ENCODE assay signal across 8 mouse cellular contexts in the genomic region with DNA sequence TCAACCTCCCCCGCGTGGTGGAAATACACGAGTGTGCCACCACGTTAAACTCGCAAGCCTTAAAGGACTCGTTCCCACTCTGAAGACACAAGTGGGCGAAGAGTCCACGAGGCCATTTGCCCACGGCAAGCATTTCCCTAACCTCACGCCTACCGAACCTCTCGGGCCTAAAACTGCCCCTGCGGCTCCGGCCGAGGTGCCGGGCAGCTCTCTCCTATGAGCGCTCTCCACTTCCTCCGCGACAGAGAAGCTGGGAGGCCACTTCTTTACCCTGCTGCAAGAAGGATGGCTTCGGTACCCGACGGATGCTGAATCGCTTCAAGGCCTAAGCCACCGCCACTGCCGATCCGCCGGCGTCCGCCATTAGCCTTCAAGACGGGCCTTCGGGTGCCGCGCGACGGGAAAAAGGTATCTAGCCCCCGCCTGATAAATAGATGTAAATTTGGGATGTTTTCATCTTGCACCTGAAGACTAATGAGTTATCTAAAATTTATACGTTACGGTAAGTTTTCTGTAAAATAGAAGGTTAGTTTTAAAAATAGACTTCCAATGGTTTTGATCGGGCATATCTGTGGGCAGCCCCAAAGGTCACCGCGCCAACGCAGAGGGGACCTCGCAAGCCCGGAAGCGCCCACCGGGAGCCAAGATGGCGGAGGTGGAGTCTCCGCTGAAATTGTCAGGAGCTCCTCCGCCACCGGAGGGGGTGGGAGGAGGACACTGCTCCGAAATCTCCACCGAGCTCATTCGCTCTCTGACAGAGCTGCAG. TPM values are rescaled to one million over a fixed set of nuclear protein-coding genes. Genes with fewer than 3 reads are reported as not detected.
A peak's percentile ranks its signal among the peaks of the same experiment; 100 is the strongest.
DNase-seq lines count a peak whose midpoint lies in the region; ATAC-seq and TF ChIP-seq lines count a peak whose summit lies in the region.

Gene Cog4, plus strand, starts transcription at position 196 of the 766 bp plus-strand sequence.
Gene Sf3b3, minus strand, starts transcription at position 383 of the 766 bp plus-strand sequence.

- no peaks in the 10 kb centered on the region for H3K27me3 ChIP-seq in CH12.LX (replicated peaks)
- no peaks in the 10 kb centered on the region for H3K27me3 ChIP-seq in forebrain, embryonic 12.5 days
- no peaks in the 10 kb centered on the region for H3K27me3 ChIP-seq in heart, postnatal 0 days (ENCODE audit: control insufficient read depth, insufficient read depth, low read length)
- H3K27me3 ChIP-seq in liver, embryonic 16.5 days (ENCODE audit: control insufficient read depth, insufficient read depth, low read depth, low read length): no peaks in the 10 kb centered on the region
- H3K27me3 ChIP-seq in neural tube, embryonic 13.5 days: no peaks in the 10 kb centered on the region
- no peaks in the 10 kb centered on the region for H3K27me3 ChIP-seq in testis, adult 2 months (ENCODE audit: control insufficient read depth, insufficient read depth, low read length)

- peaks cover 41 to 56% of the 10 kb centered on the region in 2 experiments for H3K36me3 ChIP-seq in CH12.LX (replicated peaks in 1 of 2; ENCODE audit: control insufficient read depth in 1 of 2, insufficient read depth in 1 of 2, low read length in 1 of 2)
- H3K36me3 ChIP-seq in forebrain, embryonic 12.5 days (replicated peaks): peaks cover 49% of the 10 kb centered on the region
- H3K36me3 ChIP-seq in heart, postnatal 0 days (replicated peaks; ENCODE audit: control insufficient read depth, insufficient read depth, low read length): peaks cover 49% of the 10 kb centered on the region
- H3K36me3 ChIP-seq in liver, embryonic 16.5 days (ENCODE audit: control insufficient read depth, insufficient read depth): peaks cover 38% of the 10 kb centered on the region
- peaks cover 52% of the 10 kb centered on the region for H3K36me3 ChIP-seq in neural tube, embryonic 13.5 days
- H3K36me3 ChIP-seq in testis, adult 2 months (ENCODE audit: control insufficient read depth, insufficient read depth, low read length): peaks cover 9% of the 10 kb centered on the region

- in situ Hi-C loops in CH12.LX (cut with MboI; ENCODE audit: low pct_ligation_motif_present, low pct_unique_long_range_greater_than_20kb, low sequenced_read_pairs): loop anchor here (10.0 to 25.0 kb wide), 3 partner anchors 92 to 441 kb away; no protein-coding TSS in a partner anchor

- H3K9ac ChIP-seq in CH12.LX (ENCODE audit: insufficient read depth, low read depth): peak within 1 kb of the TSS; percentile 97
- H3K9ac ChIP-seq in forebrain, embryonic 12.5 days: peak within 1 kb of the TSS; percentile 83
- H3K9ac ChIP-seq in heart, postnatal 0 days (replicated peaks; ENCODE audit: low read depth, low read length): peak within 1 kb of the TSS; percentile 78
- H3K9ac ChIP-seq in liver, embryonic 16.5 days (ENCODE audit: low read depth, low read length): peak within 1 kb of the TSS; percentile 90
- peak within 1 kb of the TSS; percentile 97 for H3K9ac ChIP-seq in neural tube, embryonic 13.5 days

- peak; percentile 96 for TF ChIP-seq POLR2A in CH12.LX (IDR thresholded peaks at IDR 0.05; ENCODE audit: low read depth, low read length)
- peak; percentile 80 for TF ChIP-seq POLR2A in testis, adult 2 months (IDR thresholded peaks at IDR 0.05; ENCODE audit: control insufficient read depth, low read depth, low read length)

- H3K4me1 ChIP-seq in CH12.LX (ENCODE audit: control insufficient read depth in 1 of 2, insufficient read depth in 2 of 2): peaks cover 3 to 49% of the 10 kb centered on the region in 2 experiments
- H3K4me1 ChIP-seq in forebrain, embryonic 12.5 days: peaks cover 19% of the 10 kb centered on the region
- peaks cover 18% of the 10 kb centered on the region for H3K4me1 ChIP-seq in heart, postnatal 0 days (ENCODE audit: control insufficient read depth, insufficient read depth)
- peaks cover 17% of the 10 kb centered on the region for H3K4me1 ChIP-seq in liver, embryonic 16.5 days (ENCODE audit: control insufficient read depth, low read depth, low read length)
- peaks cover 33% of the 10 kb centered on the region for H3K4me1 ChIP-seq in neural tube, embryonic 13.5 days (replicated peaks)
- H3K4me1 ChIP-seq in testis, adult 2 months (ENCODE audit: control insufficient read depth, insufficient read depth, low read length): no peaks in the 10 kb centered on the region; the same call in 1 of the 2 replicates

- DNase-seq in CH12.LX (ENCODE audit: extremely low read depth): peak; percentile 86
- peak; percentile 84 for DNase-seq in c-Kit-positive CD71-positive TER-119-negative erythroid progenitor cells, embryonic 14.5 days (ENCODE audit: low read depth)
- peak; percentile 85 for DNase-seq in heart, postnatal 0 days (ENCODE audit: low spot score)
- peak; percentile 86 to 92 for DNase-seq in kidney, postnatal 4 days

- H3K27ac ChIP-seq in CH12.LX (ENCODE audit: insufficient read depth, low read depth): peak within 1 kb of the TSS; percentile 74
- peak within 1 kb of the TSS; percentile 93 for H3K27ac ChIP-seq in forebrain, embryonic 12.5 days
- peak within 1 kb of the TSS; percentile 85 for H3K27ac ChIP-seq in heart, postnatal 0 days (ENCODE audit: low read depth)
- peak within 1 kb of the TSS; percentile 89 for H3K27ac ChIP-seq in liver, embryonic 16.5 days (ENCODE audit: low read length)
- H3K27ac ChIP-seq in neural tube, embryonic 13.5 days (replicated peaks): peak within 1 kb of the TSS; percentile 94
- H3K27ac ChIP-seq in testis, adult 2 months (ENCODE audit: control insufficient read depth, insufficient read depth, low read depth, low read length): peak within 1 kb of the TSS; percentile 92

- TF ChIP-seq RAD21 in CH12.LX (IDR thresholded peaks at IDR 0.05; ENCODE audit: low read depth, low read length): no peak

- H3K9me3 ChIP-seq in CH12.LX (replicated peaks; ENCODE audit: low read length): no peaks in the 10 kb centered on the region
- H3K9me3 ChIP-seq in forebrain, embryonic 12.5 days: no peaks in the 10 kb centered on the region
- no peaks in the 10 kb centered on the region for H3K9me3 ChIP-seq in heart, postnatal 0 days (replicated peaks; ENCODE audit: control insufficient read depth, low read length)
- no peaks in the 10 kb centered on the region for H3K9me3 ChIP-seq in liver, embryonic 16.5 days (replicated peaks; ENCODE audit: control insufficient read depth, low read length)
- no peaks in the 10 kb centered on the region for H3K9me3 ChIP-seq in neural tube, embryonic 13.5 days

- dilution Hi-C loops in CH12.LX (cut with MboI; ENCODE audit: extremely low pct_ligation_motif_present, extremely low pct_unique_long_range_greater_than_20kb, low sequenced_read_pairs): no loop called here

- H3K4me3 ChIP-seq in CH12.LX (replicated peaks in 1 of 3; ENCODE audit: low read depth in 2 of 3, low read length in 2 of 3, poor library complexity in 1 of 3): peak within 1 kb of the TSS; percentile 88 to 99 (median 94)
- peak within 1 kb of the TSS; percentile 87 for H3K4me3 ChIP-seq in forebrain, embryonic 12.5 days (replicated peaks)
- H3K4me3 ChIP-seq in heart, postnatal 0 days (ENCODE audit: low read depth, low read length): peak within 1 kb of the TSS; percentile 65
- peak within 1 kb of the TSS; percentile 94 for H3K4me3 ChIP-seq in liver, embryonic 16.5 days (ENCODE audit: low read depth, low read length)
- peak within 1 kb of the TSS; percentile 96 for H3K4me3 ChIP-seq in neural tube, embryonic 13.5 days
- peak within 1 kb of the TSS; percentile 97 for H3K4me3 ChIP-seq in testis, adult 2 months (ENCODE audit: control insufficient read depth, low read depth, low read length)

- peak; percentile 94 for ATAC-seq in forebrain, embryonic 12.5 days (ENCODE audit: low FRiP score)
- ATAC-seq in heart, postnatal 0 days (ENCODE audit: insufficient read depth, low read depth): peak; percentile 87
- ATAC-seq in liver, embryonic 16.5 days (ENCODE audit: low read depth): peak; percentile 91
- ATAC-seq in neural tube, embryonic 13.5 days (ENCODE audit: low read depth): peak; percentile 94

- H3K79me2 ChIP-seq in CH12.LX (replicated peaks; ENCODE audit: control insufficient read depth, extremely low read depth, insufficient read depth, poor library complexity, severe bottlenecking): peaks cover 72% of the 10 kb centered on the region

- TF ChIP-seq EP300 in CH12.LX (IDR thresholded peaks at IDR 0.05; ENCODE audit: low read length): no peak
- peak; percentile 97 for TF ChIP-seq EP300 in heart, postnatal 0 days (IDR thresholded peaks at IDR 0.05; ENCODE audit: low read depth)

- H3K4me2 ChIP-seq in CH12.LX (ENCODE audit: insufficient read depth, low read depth, poor library complexity, severe bottlenecking): peak within 1 kb of the TSS; percentile 96
- peak within 1 kb of the TSS; percentile 73 for H3K4me2 ChIP-seq in forebrain, embryonic 12.5 days
- peak within 1 kb of the TSS; percentile 83 for H3K4me2 ChIP-seq in heart, postnatal 0 days (ENCODE audit: low read depth, low read length)
- H3K4me2 ChIP-seq in liver, embryonic 16.5 days (ENCODE audit: low read depth, low read length): peak within 1 kb of the TSS; percentile 88
- peak within 1 kb of the TSS; percentile 80 for H3K4me2 ChIP-seq in neural tube, embryonic 13.5 days

- under 1% methylated on average over 53 of the region's 53 CpGs for WGBS in forebrain, embryonic 12.5 days
- WGBS in heart, postnatal 0 days: under 1% methylated on average over 53 of the region's 53 CpGs
- WGBS in liver, embryonic 16.5 days (ENCODE audit: insufficient replicate concordance): under 1% methylated on average over 53 of the region's 53 CpGs
- WGBS in neural tube, embryonic 13.5 days: under 1% methylated on average over 53 of the region's 53 CpGs

- TF ChIP-seq CTCF in CH12.LX (conservative IDR thresholded peaks at IDR 0.05 in 1 of 2, IDR thresholded peaks at IDR 0.05 in 1 of 2; ENCODE audit: low read depth in 2 of 2, low read length in 2 of 2): peak in 1 of 2 experiments; percentile 22; a peak in 1 of 4 replicates
- no peak for TF ChIP-seq CTCF in heart, postnatal 0 days (IDR thresholded peaks at IDR 0.05; ENCODE audit: low read depth)
- no peak for TF ChIP-seq CTCF in testis, adult 2 months (IDR thresholded peaks at IDR 0.05; ENCODE audit: control insufficient read depth, insufficient read depth, insufficient replicate concordance, low read depth, low read length)

RNA-seq across cellular contexts. Expression of gene Cog4, which starts in this region (rescaled TPM):
- total RNA-seq in CH12.LX (2012; rRNA removed) (35.2 and 36.4 TPM in 2 replicates), CH12.LX (2014; rRNA removed) (24.4 and 27.5 TPM in 2 replicates)
- 24.9 and 27.5 TPM in 2 replicates for polyA plus RNA-seq in CH12.LX (2012; ENCODE audit: insufficient read length, low read depth)
- 64.5 and 73.6 TPM in 2 replicates for polyA plus RNA-seq in forebrain, embryonic 12.5 days (2016; fragmentation: Nextera tagmentation; extraction: Ambion mirVana)
- 47.2 and 66.3 TPM in 2 replicates for total RNA-seq in heart, postnatal 0 days (2014; rRNA removed; ENCODE audit: low replicate concordance)
- polyA plus RNA-seq in heart, postnatal 0 days (2015; fragmentation: Nextera tagmentation; extraction: Ambion mirVana): 54.2 and 55.8 TPM in 2 replicates
- 28.4 and 29.7 TPM in 2 replicates for polyA plus RNA-seq in liver, embryonic 16.5 days (2015; fragmentation: Nextera tagmentation; extraction: Ambion mirVana)
- 74.2 and 78.9 TPM in 2 replicates for polyA plus RNA-seq in neural tube, embryonic 13.5 days (2015; fragmentation: Nextera tagmentation; extraction: Ambion mirVana)
- 49.6 and 54.6 TPM in 2 replicates for polyA plus RNA-seq in testis, adult 2 months (2012; rRNA removed)

RNA-seq across cellular contexts. Expression of gene Sf3b3, which starts in this region (rescaled TPM):
- total RNA-seq in CH12.LX (2012; rRNA removed) (136 and 163 TPM in 2 replicates), CH12.LX (2014; rRNA removed) (137 and 139 TPM in 2 replicates)
- 206 and 213 TPM in 2 replicates for polyA plus RNA-seq in CH12.LX (2012; ENCODE audit: insufficient read length, low read depth)
- 187 and 189 TPM in 2 replicates for polyA plus RNA-seq in forebrain, embryonic 12.5 days (2016; fragmentation: Nextera tagmentation; extraction: Ambion mirVana)
- 47.3 and 68.3 TPM in 2 replicates for total RNA-seq in heart, postnatal 0 days (2014; rRNA removed; ENCODE audit: low replicate concordance)
- 32.5 and 32.9 TPM in 2 replicates for polyA plus RNA-seq in heart, postnatal 0 days (2015; fragmentation: Nextera tagmentation; extraction: Ambion mirVana)
- polyA plus RNA-seq in liver, embryonic 16.5 days (2015; fragmentation: Nextera tagmentation; extraction: Ambion mirVana): 56.5 and 58.4 TPM in 2 replicates
- 93.9 and 112 TPM in 2 replicates for polyA plus RNA-seq in neural tube, embryonic 13.5 days (2015; fragmentation: Nextera tagmentation; extraction: Ambion mirVana)
- 18.1 and 19.3 TPM in 2 replicates for polyA plus RNA-seq in testis, adult 2 months (2012; rRNA removed)

Comparison
In these comparisons a context has a peak if more than half of its experiments do, and no peak if none do; other contexts are left out.
1. Peak in every context shown above with its lines: DNase-seq, ATAC-seq, H3K4me3 ChIP-seq and H3K27ac ChIP-seq.